Mouse (Mus musculus) bone marrow, adult 2 months (tissue): ENCODE results near the gene Ovol3.
A peak's percentile ranks its signal among the peaks of the same experiment; 100 is the strongest.

ENCODE experiments used
- CTCF ChIP-seq: fragments of 200-500 bp; IDR thresholded peaks from 2 replicates; pipeline ENCODE4 v1.5.1; 2011; ENCODE audit warnings: low read length, control low read depth; ENCODE audit not compliant: control insufficient read depth, insufficient read depth
- POLR2A ChIP-seq: fragments of 200-500 bp; IDR thresholded peaks from 2 replicates; pipeline ENCODE4 v1.6.1; 2011; ENCODE audit warnings: low read depth, mild to moderate bottlenecking, control low read depth, low read length, borderline replicate concordance; ENCODE audit not compliant: control insufficient read depth

- TF ChIP-seq CTCF, result peak; percentile 94
- no peak for TF ChIP-seq POLR2A
Measured at GRCm38 (mm10) chr7:30198481-30198971, 37.0 kb downstream of the Ovol3 start, which contains the start of gene Capns1.
